Mouse (Mus musculus) urinary bladder, postnatal 10 days (tissue): ENCODE data around the gene Btbd17.

Experiments used
- DNase-seq: peaks from one replicate; pipeline ENCODE4 v3.0.0; 2022; ENCODE audit warnings: low spot score

Btbd17 gene

DNA sequence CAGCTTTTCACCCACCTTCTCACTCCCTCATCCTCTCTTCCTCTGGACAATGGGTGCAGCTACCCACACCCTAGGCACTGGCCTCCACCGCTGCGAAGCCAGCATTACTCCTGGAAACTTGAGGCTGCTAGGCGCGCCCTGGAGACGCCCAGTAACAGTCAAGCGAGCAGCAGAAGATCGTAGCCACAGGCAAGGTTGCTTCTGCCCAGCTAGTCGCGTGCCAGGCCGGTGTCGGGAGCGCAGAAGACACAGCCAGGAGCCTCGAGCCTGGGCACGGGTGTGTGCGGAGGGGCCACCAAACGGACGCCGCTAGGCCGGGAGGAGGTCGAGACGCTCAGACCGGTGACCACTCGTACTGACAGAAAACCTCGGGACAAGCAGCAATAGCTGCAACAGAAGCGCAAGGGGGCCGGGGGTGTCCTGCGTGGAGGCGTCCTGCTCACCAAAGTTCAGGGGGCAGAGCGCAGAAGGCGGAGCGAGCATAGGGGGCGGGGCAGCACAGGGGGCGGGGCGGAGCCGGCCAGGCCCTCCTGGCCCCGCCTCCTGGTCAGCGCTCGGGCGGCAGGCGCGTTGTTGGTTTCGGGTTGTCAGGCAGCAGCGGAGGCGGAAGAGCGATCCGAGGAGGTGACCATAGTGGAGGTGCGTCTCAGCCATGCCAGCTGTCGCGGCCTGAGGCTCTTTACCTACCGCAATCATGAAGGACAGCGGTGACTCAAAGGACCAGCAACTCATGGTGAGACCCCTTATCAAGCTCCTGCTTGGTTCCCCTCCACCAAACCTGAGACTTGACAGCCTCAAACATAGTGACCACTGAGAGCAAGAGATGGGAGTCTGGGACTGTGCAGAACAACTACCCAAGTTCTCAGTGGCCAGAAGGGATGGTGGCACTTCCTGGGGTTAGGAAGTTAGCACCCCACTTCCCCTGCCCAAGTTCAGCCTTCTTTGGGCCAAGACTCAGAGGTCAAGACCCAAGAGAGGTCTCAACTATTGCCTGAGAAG lies 30.6 kb downstream of the Btbd17 start, which contains the start of gene Kif19a:
Kif19a (plus strand) TSS at position 569 of the 999 bp plus-strand sequence.
- no peak for DNase-seq

GRCm38 (mm10) chr11:114747564-114748138 lies 48.1 kb downstream of the Btbd17 start:
- no peak for DNase-seq

DNA sequence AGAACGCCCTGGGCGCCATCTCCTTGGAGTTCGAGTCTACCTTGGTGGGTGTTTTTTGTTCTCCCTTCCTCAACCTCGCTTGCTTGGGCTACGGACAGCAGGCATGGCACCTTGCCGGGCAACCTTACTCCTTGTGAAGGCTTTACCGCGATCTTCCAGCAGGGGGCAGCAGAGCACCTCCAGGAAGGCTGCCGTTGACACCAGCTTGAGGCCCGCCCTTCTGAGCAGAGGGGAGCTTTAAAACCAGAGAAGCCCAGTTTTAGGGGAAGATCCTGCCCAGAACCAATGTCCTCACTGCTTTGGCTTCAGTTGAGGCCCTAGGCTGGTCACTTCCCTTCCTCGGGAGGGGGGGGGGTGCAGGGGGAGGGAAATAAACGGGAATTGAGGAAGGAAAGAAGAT lies 50.6 kb downstream of the Btbd17 start:
- DNase-seq = peak; percentile 77

DNA sequence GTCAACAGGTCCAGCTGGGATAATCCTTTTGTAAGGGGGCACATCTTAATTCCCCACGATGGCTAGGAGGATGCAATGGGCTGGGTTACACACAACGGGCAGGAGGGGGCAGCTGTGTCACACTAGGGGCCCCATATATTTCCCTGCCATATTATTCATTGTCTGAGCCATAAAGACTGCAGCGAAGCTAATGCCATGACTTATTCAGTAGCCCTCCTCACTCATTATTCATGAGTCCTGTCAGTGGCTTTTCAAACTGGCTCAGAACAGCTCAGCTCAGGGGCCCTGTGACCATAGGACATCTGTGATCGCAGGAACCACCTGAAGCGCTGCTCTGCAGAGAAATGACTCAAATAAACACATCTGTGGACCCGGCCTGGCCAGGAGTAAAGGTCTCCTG lies 54.3 kb downstream of the Btbd17 start:
- DNase-seq = no peak
